Mouse (Mus musculus) midbrain, embryonic 14.5 days (tissue): ENCODE results near the gene Hmbs. TPM values are rescaled to one million over a fixed set of nuclear protein-coding genes. Genes with fewer than 3 reads are reported as not detected.

Experiments used
- ATAC-seq: fragments of 200-750 bp; cut with Nextera tagmentation; 2 replicates; pipeline ENCODE4 v1.8.0; 2017; ENCODE audit warnings: moderate number of reproducible peaks, moderate library complexity; ENCODE audit not compliant: low FRiP score, low TSS enrichment
- DNase-seq: peaks from one replicate; pipeline ENCODE4 v3.0.0-alpha.2; 2015
- H3K27ac ChIP-seq: fragments of 300-500 bp; sonication (generic); replicated peaks from 2 replicates; pipeline ENCODE4 v1.5.1; 2014; ENCODE audit warnings: mild to moderate bottlenecking, low read depth, low read length, moderate library complexity
- H3K27me3 ChIP-seq: fragments of 300-500 bp; sonication (generic); 2 replicates; pipeline ENCODE4 v1.6.1; 2014; ENCODE audit warnings: low read length, control low read depth, mixed read lengths; ENCODE audit not compliant: control insufficient read depth, insufficient read depth
- H3K36me3 ChIP-seq: fragments of 300-500 bp; sonication (generic); 2 replicates; pipeline ENCODE4 v1.6.1; 2014; ENCODE audit warnings: low read length, control low read depth; ENCODE audit not compliant: control insufficient read depth, insufficient read depth
- H3K4me1 ChIP-seq: fragments of 300-500 bp; sonication (generic); 2 replicates; pipeline ENCODE4 v1.6.1; 2014; ENCODE audit warnings: mild to moderate bottlenecking, antibody characterized with exemption, low read length, control low read depth; ENCODE audit not compliant: control insufficient read depth, insufficient read depth
- H3K4me2 ChIP-seq: fragments of 300-500 bp; sonication (generic); 2 replicates; pipeline ENCODE4 v1.6.1; 2014; ENCODE audit warnings: mild to moderate bottlenecking, low read length, moderate library complexity
- H3K4me3 ChIP-seq: fragments of 300-500 bp; sonication (generic); replicated peaks from 2 replicates; pipeline ENCODE4 v1.5.1; 2014; ENCODE audit warnings: low read depth, low read length
- H3K9ac ChIP-seq: fragments of 300-500 bp; sonication (generic); replicated peaks from 2 replicates; pipeline ENCODE4 v1.6.1; 2014; ENCODE audit warnings: mild to moderate bottlenecking, low read length, moderate library complexity
- H3K9me3 ChIP-seq: fragments of 300-500 bp; sonication (generic); 2 replicates; pipeline ENCODE4 v1.6.1; 2016; ENCODE audit warnings: low read length, control low read depth, mixed read lengths; ENCODE audit not compliant: control insufficient read depth
- WGBS: fragments of 180-500 bp; shearing (Covaris S2); extraction: QIAGEN DNeasy Blood & Tissue Kit; methylation state at CpG from one replicate; pipeline ENCODE4 v1.1.7; 2014; 5-methylcytosine and 5-hydroxymethylcytosine counted together
- polyA plus RNA-seq: library from polyadenylated mRNA; unstranded; fragments of >200 nt; fragmentation: Nextera tagmentation; extraction: Ambion mirVana; gene quantifications from 2 replicates; pipeline ENCODE4 v1.2.1, GENCODE M21; 2014

Hmbs gene
- 53.5 and 64.7 TPM in 2 replicates for polyA plus RNA-seq

- no peaks in the 10 kb centered on the region for H3K27me3 ChIP-seq
- H3K4me2 ChIP-seq = peak within 1 kb of the TSS; percentile 77
- WGBS = 0% methylated on average over 39 of the region's 39 CpGs
- H3K4me3 ChIP-seq = peak within 1 kb of the TSS; percentile 72
- H3K9me3 ChIP-seq = no peaks in the 10 kb centered on the region
- peaks cover 39% of the 10 kb centered on the region for H3K36me3 ChIP-seq
- peaks cover 6% of the 10 kb centered on the region for H3K4me1 ChIP-seq
- peak; percentile 96 for ATAC-seq
- H3K9ac ChIP-seq = peak within 1 kb of the TSS; percentile 69
- DNase-seq = peak; percentile 94
- H3K27ac ChIP-seq = peak within 1 kb of the TSS; percentile 96
These were observed at the start of gene Hmbs for GRCm38 (mm10) chr9:44343781-44344421. Gene Hmbs (minus strand): TSS chr9:44344228.

DNA sequence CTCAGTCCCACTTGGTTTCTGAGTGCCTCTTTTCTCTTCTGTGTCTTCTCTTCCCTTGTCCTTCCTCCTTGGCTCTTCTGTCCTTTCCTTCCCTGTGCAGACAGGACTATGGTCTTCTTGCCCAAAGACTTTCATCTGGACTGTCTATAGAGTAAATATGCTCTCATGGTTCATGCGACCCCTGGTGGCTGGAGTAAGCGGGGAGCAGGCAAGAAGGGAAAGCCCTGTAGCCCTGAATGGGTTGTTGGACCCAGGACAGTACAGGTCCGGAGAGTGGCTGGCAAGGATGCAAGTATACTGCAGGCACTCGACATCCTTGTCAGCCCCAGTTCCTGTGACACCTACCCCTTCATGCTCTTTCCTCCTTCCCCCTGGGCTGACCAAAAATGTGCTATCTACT is 47.4 kb upstream of the Hmbs start:
- no peaks in the 10 kb centered on the region for H3K27me3 ChIP-seq
- no peaks in the 10 kb centered on the region; the same call in 1 of the 2 replicates for H3K4me1 ChIP-seq
- peak; percentile 86 for DNase-seq
- H3K4me3 ChIP-seq = no peak overlapping the region
- no peak for ATAC-seq
- H3K9me3 ChIP-seq = no peaks in the 10 kb centered on the region
- H3K4me2 ChIP-seq = no peak overlapping the region
- H3K36me3 ChIP-seq = peaks cover 56% of the 10 kb centered on the region
- WGBS = 34% methylated on average over 4 of the region's 4 CpGs
- H3K9ac ChIP-seq = no peak overlapping the region
- H3K27ac ChIP-seq = no peak overlapping the region

DNA sequence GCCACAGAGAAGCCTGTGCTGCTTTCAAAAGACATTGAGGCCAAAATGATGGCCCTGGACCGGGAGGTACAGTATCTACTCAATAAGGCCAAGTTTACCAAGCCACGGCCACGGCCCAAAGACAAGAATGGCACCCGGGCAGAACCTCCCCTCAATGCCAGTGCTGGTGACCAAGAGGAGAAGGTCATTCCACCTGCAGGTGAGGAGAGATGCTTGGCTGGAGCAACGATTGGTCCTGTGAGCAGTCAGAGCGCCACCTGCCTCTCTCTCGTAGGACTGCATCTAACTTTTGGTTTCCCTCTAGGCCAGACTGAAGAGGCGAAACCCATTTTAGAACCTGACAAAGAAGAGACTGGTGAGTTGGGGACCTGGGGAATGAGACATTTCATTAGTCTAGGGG is 45.2 kb upstream of the Hmbs start:
- DNase-seq (peak; percentile 73), ATAC-seq (no peak)
- Histone ChIP-seq H3K27me3 (no peaks in the 10 kb centered on the region), H3K36me3 (peaks cover 78% of the 10 kb centered on the region), H3K9ac (no peak overlapping the region), H3K27ac (no peak overlapping the region), H3K4me2 (no peak overlapping the region), H3K4me1 (no peaks in the 10 kb centered on the region), H3K4me3 (no peak overlapping the region), H3K9me3 (no peaks in the 10 kb centered on the region)
- 61% methylated on average over 8 of the region's 8 CpGs for WGBS

DNA sequence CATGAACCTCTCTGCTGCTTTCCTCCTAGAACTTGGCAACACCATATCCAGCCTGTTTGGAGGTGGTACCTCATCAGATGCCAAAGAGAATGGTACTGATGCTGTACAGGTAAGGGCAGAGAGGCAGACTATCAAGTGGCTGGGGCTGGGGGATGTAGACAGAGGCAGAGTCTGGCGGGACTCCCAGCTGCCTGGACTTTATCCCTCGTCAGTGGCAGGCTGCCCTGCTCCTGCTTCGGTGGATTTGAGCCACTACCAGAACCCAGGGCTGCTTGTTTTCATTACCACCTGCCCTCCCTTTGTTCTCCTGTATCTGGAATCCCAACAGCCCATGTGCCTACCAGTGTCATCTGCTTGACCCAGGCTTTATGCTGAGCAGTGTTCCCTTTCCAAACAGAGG is 43.2 kb upstream of the Hmbs start:
- H3K9me3 ChIP-seq = no peaks in the 10 kb centered on the region
- no peak overlapping the region for H3K4me2 ChIP-seq
- peaks cover 95% of the 10 kb centered on the region for H3K36me3 ChIP-seq
- H3K27ac ChIP-seq = no peak overlapping the region
- no peak overlapping the region for H3K9ac ChIP-seq
- H3K4me1 ChIP-seq = no peaks in the 10 kb centered on the region
- 81% methylated on average over 3 of the region's 3 CpGs for WGBS
- no peaks in the 10 kb centered on the region for H3K27me3 ChIP-seq
- no peak for DNase-seq
- no peak overlapping the region for H3K4me3 ChIP-seq
- ATAC-seq = no peak

GRCm38 (mm10) chr9:44384596-44384995 is 40.6 kb upstream of the Hmbs start:
- H3K9ac ChIP-seq = no peak overlapping the region

DNA sequence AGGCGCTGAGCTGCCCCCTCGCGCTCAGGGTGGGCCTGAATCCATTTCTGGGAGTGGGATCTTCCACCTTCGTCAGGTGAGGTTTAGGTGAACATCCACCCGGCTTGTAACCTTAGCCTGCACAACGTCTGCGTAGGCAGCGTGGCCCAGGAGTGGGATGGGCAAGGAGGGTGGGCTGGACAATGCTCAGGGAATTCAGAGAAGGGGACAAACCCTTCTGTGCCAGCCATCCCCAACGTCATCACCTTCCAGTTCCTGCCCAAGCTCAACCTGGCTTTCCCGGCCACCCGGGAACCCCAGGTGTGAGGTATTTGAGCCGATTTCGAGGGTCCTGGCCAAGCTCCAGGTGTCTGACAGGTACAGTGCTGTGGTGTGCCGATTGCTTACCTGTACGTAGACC is 35.8 kb upstream of the Hmbs start:
- peaks cover 21% of the 10 kb centered on the region for H3K4me1 ChIP-seq
- peak overlapping the region; percentile 95 for H3K4me2 ChIP-seq
- WGBS = 13% methylated on average over 15 of the region's 15 CpGs
- DNase-seq (no peak), ATAC-seq (peak; percentile 23; the same call in 1 of the 2 replicates)
- H3K4me3 ChIP-seq = peak overlapping the region; percentile 88
- peak overlapping the region; percentile 91 for H3K9ac ChIP-seq
- H3K9me3 ChIP-seq = no peaks in the 10 kb centered on the region
- H3K27me3 ChIP-seq = no peaks in the 10 kb centered on the region
- H3K36me3 ChIP-seq = peaks cover 43% of the 10 kb centered on the region
- peak overlapping the region; percentile 85 for H3K27ac ChIP-seq

More at GRCm38 (mm10) chr9:44384596-44384995, 40.6 kb upstream of the Hmbs start:
- Histone ChIP-seq H3K4me1 (peaks cover 9% of the 10 kb centered on the region), H3K9me3 (no peaks in the 10 kb centered on the region), H3K27me3 (no peaks in the 10 kb centered on the region), H3K36me3 (peaks cover 90% of the 10 kb centered on the region), H3K4me3 (no peak overlapping the region), H3K27ac (no peak overlapping the region), H3K4me2 (no peak overlapping the region)
- ATAC-seq (no peak), DNase-seq (no peak)
- 94% methylated on average over 13 of the region's 13 CpGs for WGBS

DNA sequence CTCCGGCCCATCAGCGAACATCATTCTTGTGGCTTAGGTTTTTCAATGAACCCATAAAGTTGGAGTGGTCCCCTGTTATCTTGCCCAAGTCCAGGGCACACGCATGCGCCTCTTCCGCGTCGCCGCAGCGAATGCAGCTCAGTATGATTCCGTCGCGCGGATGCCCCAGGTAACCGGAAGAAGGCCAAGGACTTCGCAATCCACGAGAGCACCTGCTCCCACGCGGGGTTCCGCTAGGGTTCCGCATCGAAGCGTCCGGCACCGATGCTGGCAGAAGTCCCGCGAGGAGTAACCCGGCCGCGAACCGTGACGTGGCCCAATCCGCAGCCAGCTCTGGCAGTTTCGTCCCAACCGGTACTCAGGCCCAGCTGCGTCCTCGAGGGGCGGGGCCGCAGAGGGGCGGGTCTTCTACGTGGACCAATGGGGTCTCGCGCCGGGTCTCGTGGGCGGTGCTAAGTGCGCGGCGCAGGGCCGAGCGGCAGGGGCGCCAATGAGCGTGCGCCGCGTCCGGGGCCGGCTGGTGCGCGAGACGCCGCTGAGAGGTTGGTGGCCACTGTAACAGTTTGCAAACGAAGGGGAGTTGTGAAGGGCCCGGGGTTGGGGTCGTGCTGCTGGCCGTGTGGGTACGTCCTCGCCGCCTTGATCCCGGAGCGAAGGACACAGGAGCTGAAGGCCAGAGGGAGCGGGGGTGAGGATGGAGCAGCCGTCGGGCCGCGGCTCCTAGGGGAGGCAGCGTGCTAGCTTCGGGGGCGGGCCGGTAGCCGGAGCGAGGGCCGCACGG is 35.2 kb upstream of the Hmbs start, which contains the start of gene Hyou1:
Gene Hyou1 (plus strand): TSS at position 437 of the 781 bp plus-strand sequence.
- peak; percentile 99 for DNase-seq
- H3K27me3 ChIP-seq = no peaks in the 10 kb centered on the region
- peak within 1 kb of the TSS; percentile 95 for H3K4me2 ChIP-seq
- peak within 1 kb of the TSS; percentile 91 for H3K9ac ChIP-seq
- peak within 1 kb of the TSS; percentile 90 for H3K27ac ChIP-seq
- peaks cover 36% of the 10 kb centered on the region for H3K36me3 ChIP-seq
- H3K4me1 ChIP-seq = peaks cover 21% of the 10 kb centered on the region
- under 1% methylated on average over 83 of the region's 83 CpGs for WGBS
- peak within 1 kb of the TSS; percentile 88 for H3K4me3 ChIP-seq
- ATAC-seq = peak; percentile 99
- H3K9me3 ChIP-seq = no peaks in the 10 kb centered on the region

DNA sequence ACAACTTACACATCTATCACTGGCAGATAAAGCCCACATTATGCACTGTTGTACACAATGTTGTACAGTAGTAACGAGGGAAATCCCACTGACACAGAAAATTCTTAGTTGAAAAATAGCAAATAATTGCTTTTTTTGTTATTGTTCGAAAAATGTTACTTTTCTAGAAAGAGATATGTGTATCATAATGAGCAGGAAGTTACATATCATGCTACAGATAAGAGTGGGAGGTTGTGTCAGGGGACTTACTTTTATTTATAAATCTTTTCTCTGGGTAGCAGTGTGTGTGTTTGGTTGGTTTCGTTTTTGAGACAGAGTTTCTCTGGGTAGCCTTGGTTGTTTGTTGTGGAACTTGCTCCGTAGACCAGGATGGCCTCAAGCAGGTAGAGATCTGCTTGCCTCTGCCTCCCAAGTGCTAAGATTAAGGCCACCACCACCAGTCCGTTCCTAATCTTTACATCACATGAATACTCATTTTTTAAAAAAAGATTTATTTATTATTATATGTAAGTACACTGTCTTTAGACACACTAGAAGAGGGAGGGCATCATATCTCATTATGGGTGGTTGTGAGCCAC is 34.2 kb upstream of the Hmbs start:
- peaks cover 26% of the 10 kb centered on the region for H3K36me3 ChIP-seq
- H3K4me1 ChIP-seq = peaks cover 21% of the 10 kb centered on the region
- peak overlapping the region; percentile 88 for H3K4me3 ChIP-seq
- H3K27me3 ChIP-seq = no peaks in the 10 kb centered on the region
- peak overlapping the region; percentile 72 for H3K9ac ChIP-seq
- no peaks in the 10 kb centered on the region for H3K9me3 ChIP-seq
- peak overlapping the region; percentile 90; the same call in 1 of the 2 replicates for H3K27ac ChIP-seq
- DNase-seq = no peak
- H3K4me2 ChIP-seq = peak overlapping the region; percentile 65
- ATAC-seq = no peak
- 91% methylated on average over 5 of the region's 5 CpGs for WGBS
